Mouse (Mus musculus) stomach, embryonic 14.5 days (tissue): ENCODE measurements around the gene Acbd7. TPM values are rescaled to one million over a fixed set of nuclear protein-coding genes. Genes with fewer than 3 reads are reported as not detected.

Experiments used
- ATAC-seq: fragments of 200-750 bp; cut with Nextera tagmentation; 2 replicates; pipeline ENCODE4 v1.8.0; 2017; ENCODE audit warnings: low read depth, moderate TSS enrichment; ENCODE audit not compliant: insufficient number of reproducible peaks, insufficient read depth, low FRiP score
- H3K27ac ChIP-seq: fragments of 300-500 bp; sonication (generic); 2 replicates; pipeline ENCODE4 v1.5.1; 2014; ENCODE audit warnings: mild to moderate bottlenecking, low read length, moderate library complexity, mixed read lengths
- H3K27me3 ChIP-seq: fragments of 300-500 bp; sonication (generic); 2 replicates; pipeline ENCODE4 v1.6.1; 2014; ENCODE audit warnings: low read length, control low read depth, mixed read lengths; ENCODE audit not compliant: control insufficient read depth, insufficient read depth
- H3K36me3 ChIP-seq: fragments of 300-500 bp; sonication (generic); 2 replicates; pipeline ENCODE4 v1.6.1; 2014; ENCODE audit warnings: mild to moderate bottlenecking, control low read depth, low read length, moderate library complexity, mixed read lengths; ENCODE audit not compliant: control insufficient read depth, insufficient read depth
- H3K4me1 ChIP-seq: fragments of 300-500 bp; sonication (generic); 2 replicates; pipeline ENCODE4 v1.6.1; 2014; ENCODE audit warnings: low read length, control low read depth, mixed read lengths; ENCODE audit not compliant: control insufficient read depth, insufficient read depth
- H3K4me2 ChIP-seq: fragments of 300-500 bp; sonication (generic); replicated peaks from 2 replicates; pipeline ENCODE4 v1.6.1; 2014; ENCODE audit warnings: low read depth, low read length, control low read depth
- H3K4me3 ChIP-seq: fragments of 300-500 bp; sonication (generic); 2 replicates; pipeline ENCODE4 v1.5.1; 2014; ENCODE audit warnings: low read depth, low read length, control low read depth
- H3K9ac ChIP-seq: fragments of 300-500 bp; sonication (generic); replicated peaks from 2 replicates; pipeline ENCODE4 v1.6.1; 2014; ENCODE audit warnings: low read depth, mild to moderate bottlenecking, control low read depth, low read length, moderate library complexity, mixed read lengths
- H3K9me3 ChIP-seq: fragments of 300-500 bp; sonication (generic); 2 replicates; pipeline ENCODE4 v1.6.1; 2016; ENCODE audit warnings: low read depth, low read length, control low read depth; ENCODE audit not compliant: control insufficient read depth
- WGBS: fragments of 180-500 bp; shearing (Covaris S2); extraction: QIAGEN DNeasy Blood & Tissue Kit; methylation state at CpG from one replicate; pipeline ENCODE4 v1.1.7; 2014; 5-methylcytosine and 5-hydroxymethylcytosine counted together
- polyA plus RNA-seq: library from polyadenylated mRNA; unstranded; fragments of >200 nt; fragmentation: Nextera tagmentation; extraction: Ambion mirVana; gene quantifications from 2 replicates; pipeline ENCODE4 v1.2.1, GENCODE M21; 2014

Gene Acbd7
- polyA plus RNA-seq, 1 experiment from 2014 or later = 1.4 TPM

DNA sequence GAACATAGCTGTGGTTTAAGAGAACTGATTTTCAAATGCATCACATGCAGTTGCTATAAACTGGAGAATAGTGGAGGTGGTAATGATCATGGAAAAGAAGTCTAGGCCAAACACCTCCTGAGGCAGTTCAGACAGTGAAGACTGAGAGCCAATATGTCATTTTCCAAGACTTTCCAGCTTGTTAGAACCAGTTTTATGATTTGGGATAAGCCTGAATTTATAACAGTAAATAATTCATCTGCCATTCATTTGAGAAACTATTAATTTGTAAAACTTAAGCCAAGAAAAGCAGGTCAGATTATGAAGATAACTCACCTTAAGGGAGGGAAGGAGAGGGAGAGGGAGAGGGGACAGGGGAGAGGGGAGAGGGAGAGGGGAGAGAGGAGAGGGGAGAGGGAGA, 17.2 kb downstream of the Acbd7 start:
- no peaks in the 10 kb centered on the region for H3K4me1 ChIP-seq
- no peak overlapping the region for H3K4me2 ChIP-seq
- H3K4me3 ChIP-seq = no peak overlapping the region
- no peaks in the 10 kb centered on the region for H3K36me3 ChIP-seq
- no peaks in the 10 kb centered on the region for H3K9me3 ChIP-seq
- H3K27me3 ChIP-seq = no peaks in the 10 kb centered on the region
- no peak overlapping the region for H3K27ac ChIP-seq
- no peak overlapping the region for H3K9ac ChIP-seq
- ATAC-seq = no peak

DNA sequence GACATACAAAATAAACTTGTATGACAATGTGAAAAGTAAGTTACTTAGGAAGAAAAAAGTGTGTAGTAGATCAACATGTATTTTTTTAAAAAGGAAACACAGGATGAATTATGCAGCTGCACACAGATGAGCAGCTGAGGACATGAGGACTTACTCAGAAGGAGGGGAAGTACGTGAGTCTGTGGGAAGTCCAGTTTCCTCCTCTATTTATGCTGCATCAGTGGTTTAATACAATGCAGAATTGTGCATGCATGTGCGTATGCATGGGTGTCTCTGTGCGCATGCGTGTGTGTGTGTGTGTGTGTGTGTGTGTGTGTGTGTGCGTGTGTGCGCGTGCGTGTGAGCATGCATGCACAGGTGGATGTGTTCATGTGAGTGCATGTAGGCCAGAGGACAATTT, 19.8 kb downstream of the Acbd7 start:
- 89% methylated on average over 8 of the region's 8 CpGs for WGBS
- H3K36me3 ChIP-seq = no peaks in the 10 kb centered on the region

DNA sequence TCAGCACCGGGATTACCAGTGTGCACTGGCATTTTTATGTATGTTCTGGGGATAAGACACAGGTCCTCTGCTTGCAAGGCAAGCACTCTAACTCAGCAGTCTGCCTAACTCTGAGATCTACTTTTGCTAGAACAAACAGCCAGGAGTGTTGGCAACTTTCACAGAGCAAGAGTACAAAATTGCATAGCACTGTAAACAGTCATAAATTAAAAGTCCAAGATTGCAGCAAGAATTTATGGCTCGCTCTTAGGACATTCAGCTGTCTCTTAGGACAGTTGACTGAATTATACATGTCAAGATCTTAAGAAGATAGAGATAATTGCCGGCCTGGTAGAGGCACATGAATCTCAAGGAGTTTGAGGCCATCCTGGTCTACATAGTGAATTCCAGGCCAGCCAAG, 20.3 kb downstream of the Acbd7 start:
- Histone ChIP-seq H3K4me3 (no peak overlapping the region), H3K9ac (no peak overlapping the region), H3K27me3 (no peaks in the 10 kb centered on the region), H3K27ac (no peak overlapping the region), H3K4me1 (no peaks in the 10 kb centered on the region), H3K9me3 (no peaks in the 10 kb centered on the region), H3K4me2 (no peak overlapping the region), H3K36me3 (no peaks in the 10 kb centered on the region)
- WGBS = 54% methylated on average over 3 of the region's 3 CpGs
- ATAC-seq = no peak

More for the DNA sequence above, 19.8 kb downstream of the Acbd7 start:
- Histone ChIP-seq H3K4me3 (no peak overlapping the region), H3K9ac (no peak overlapping the region), H3K27ac (no peak overlapping the region), H3K9me3 (no peaks in the 10 kb centered on the region), H3K4me1 (no peaks in the 10 kb centered on the region), H3K4me2 (no peak overlapping the region), H3K27me3 (no peaks in the 10 kb centered on the region)
- ATAC-seq = no peak

DNA sequence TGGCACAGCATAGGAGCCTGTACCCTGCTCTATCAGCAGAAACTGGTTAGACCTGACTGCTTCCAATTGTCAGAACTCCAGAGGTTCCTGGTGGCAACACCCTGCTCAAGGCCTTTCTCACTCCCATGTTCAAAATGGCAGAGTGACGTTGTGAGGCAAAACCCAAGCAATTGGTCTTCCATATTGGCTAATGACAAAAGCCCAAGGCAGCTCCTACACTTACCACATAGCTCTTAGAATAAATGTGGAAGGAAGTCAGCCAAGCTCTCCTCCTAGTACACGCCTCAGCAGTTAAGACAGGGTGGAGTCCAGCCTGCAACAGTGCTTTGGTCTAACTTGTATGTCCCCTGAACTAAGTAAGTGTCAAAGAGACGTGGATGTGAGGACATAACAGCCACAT, 21.9 kb downstream of the Acbd7 start:
- Histone ChIP-seq H3K9ac (no peak overlapping the region), H3K27ac (no peak overlapping the region), H3K27me3 (no peaks in the 10 kb centered on the region), H3K4me2 (no peak overlapping the region), H3K4me1 (no peaks in the 10 kb centered on the region), H3K4me3 (no peak overlapping the region), H3K36me3 (no peaks in the 10 kb centered on the region), H3K9me3 (no peaks in the 10 kb centered on the region)
- 68% methylated on average over 3 of the region's 3 CpGs for WGBS
- no peak for ATAC-seq

DNA sequence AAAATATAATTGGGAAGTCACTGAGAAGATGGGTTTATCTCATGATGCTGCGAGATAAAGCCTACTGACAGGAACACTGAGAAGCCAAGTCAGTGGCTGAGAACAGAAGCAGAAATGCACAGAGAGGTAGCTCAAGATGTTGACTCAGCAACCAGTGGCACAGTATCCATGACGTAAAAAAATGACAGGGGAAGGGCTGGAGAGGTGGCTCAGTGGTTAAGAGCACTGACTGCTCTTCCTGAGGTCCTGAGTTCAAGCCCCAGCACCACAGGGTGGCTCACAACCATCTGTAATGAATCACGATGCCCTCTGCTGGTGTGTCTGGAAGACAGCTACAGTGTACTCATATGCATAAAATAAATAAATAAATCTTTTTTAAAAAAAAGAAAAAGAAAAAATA, 25.1 kb downstream of the Acbd7 start:
- H3K9ac ChIP-seq = no peak overlapping the region
- H3K9me3 ChIP-seq = no peaks in the 10 kb centered on the region
- H3K27me3 ChIP-seq = no peaks in the 10 kb centered on the region
- H3K4me3 ChIP-seq = no peak overlapping the region
- H3K4me2 ChIP-seq = no peak overlapping the region
- H3K36me3 ChIP-seq = no peaks in the 10 kb centered on the region
- 78% methylated on average over 3 of the region's 3 CpGs for WGBS
- ATAC-seq = no peak
- H3K4me1 ChIP-seq = no peaks in the 10 kb centered on the region
- no peak overlapping the region for H3K27ac ChIP-seq

DNA sequence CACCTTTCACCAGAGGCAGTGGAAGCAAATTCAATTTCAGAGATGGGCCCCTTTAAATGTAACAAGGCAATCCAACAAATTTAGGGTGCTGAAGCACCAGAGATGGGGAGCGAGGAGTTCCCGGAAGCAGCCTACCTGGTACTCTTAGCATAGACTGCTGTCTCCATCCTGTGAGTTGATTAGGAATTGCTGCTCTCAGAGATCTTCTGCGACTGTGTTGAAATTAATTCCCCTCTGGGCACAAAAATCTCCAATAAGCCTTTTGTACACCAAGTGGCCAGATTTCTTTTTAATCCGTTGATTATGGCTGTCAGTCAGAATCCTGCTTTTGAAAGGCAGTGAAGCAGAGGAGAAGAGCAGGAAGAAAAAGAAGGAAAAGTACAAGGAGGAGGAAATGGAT, 29.2 kb downstream of the Acbd7 start:
- H3K27ac ChIP-seq = no peak overlapping the region
- no peak overlapping the region for H3K9ac ChIP-seq
- no peak for ATAC-seq
- H3K36me3 ChIP-seq = no peaks in the 10 kb centered on the region
- no peak overlapping the region for H3K4me3 ChIP-seq
- no peak overlapping the region for H3K4me2 ChIP-seq
- H3K27me3 ChIP-seq = no peaks in the 10 kb centered on the region
- H3K4me1 ChIP-seq = no peaks in the 10 kb centered on the region
- no peaks in the 10 kb centered on the region for H3K9me3 ChIP-seq
- WGBS = 52% methylated on average over 4 of the region's 4 CpGs

DNA sequence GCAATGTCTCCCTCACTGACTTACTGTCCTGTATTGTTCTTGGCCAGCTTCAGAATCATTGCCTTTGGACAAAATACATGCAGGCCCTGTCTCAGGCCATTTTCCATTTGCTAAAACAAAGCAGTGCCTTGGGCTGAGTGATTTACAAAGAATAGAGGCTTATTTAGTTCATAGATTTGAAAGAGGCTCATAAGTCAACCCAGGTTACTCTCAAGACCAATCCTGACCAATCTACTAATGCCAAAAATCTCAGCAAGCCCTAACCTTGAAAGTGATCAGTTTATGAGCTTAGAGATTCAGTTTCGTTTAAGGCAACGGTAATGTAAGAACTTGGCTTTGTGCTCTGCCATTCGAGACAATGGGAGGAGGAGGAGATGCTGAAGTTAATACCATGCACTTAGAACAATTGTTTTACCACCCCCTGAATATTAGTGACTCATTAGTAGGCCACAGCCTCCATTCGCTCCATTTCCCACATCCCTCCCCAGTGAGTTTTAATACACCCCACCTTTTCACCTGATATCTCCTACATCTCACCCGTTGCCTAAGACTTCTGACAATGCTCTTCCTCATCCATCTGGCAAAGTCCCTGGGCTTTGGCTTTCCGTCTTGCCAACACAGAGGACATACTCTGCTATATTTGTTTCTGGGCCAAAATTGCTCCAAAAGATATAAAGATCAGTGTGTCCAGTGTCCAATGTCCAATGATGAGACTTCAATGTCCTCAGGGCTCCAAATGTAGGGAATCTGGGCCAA, 51.3 kb downstream of the Acbd7 start:
- no peak for ATAC-seq
- WGBS = 81% methylated on average over 6 of the region's 6 CpGs

More for the DNA sequence above, 51.3 kb downstream of the Acbd7 start:
- H3K4me2 ChIP-seq = no peak overlapping the region
- H3K27ac ChIP-seq = no peak overlapping the region
- H3K4me1 ChIP-seq = no peaks in the 10 kb centered on the region
- no peaks in the 10 kb centered on the region for H3K36me3 ChIP-seq
- H3K4me3 ChIP-seq = no peak overlapping the region
- H3K27me3 ChIP-seq = no peaks in the 10 kb centered on the region
- no peak overlapping the region for H3K9ac ChIP-seq
- no peaks in the 10 kb centered on the region for H3K9me3 ChIP-seq
